Mouse (Mus musculus) heart, embryonic 10.5 days (tissue): ENCODE measurements around the gene Sox13. TPM values are rescaled to one million over a fixed set of nuclear protein-coding genes. Genes with fewer than 3 reads are reported as not detected.

Experiments used
- polyA plus RNA-seq: library from polyadenylated mRNA; unstranded; fragments of >200 nt; fragmentation: Nextera tagmentation; extraction: Ambion mirVana; gene quantifications from 2 replicates; pipeline ENCODE4 v1.2.1, GENCODE M21; 2016

Gene Sox13
- polyA plus RNA-seq, 1 experiment from 2014 or later = 8.5 TPM

Other genes with a start within 250 kb of the Sox13 start
- 1.7 TPM in 1 of 2 replicates, not detected in the other for gene Golt1a, start 114.6 kb downstream of the Sox13 start, polyA plus RNA-seq
- not detected in 2 replicates for gene Kiss1, start 102.5 kb downstream of the Sox13 start, polyA plus RNA-seq
- gene Ren1, start 73.9 kb downstream of the Sox13 start, polyA plus RNA-seq = 0.11 and 0.34 TPM in 2 replicates
- 1.5 and 2.1 TPM in 2 replicates for gene Etnk2, start 60.8 kb downstream of the Sox13 start, polyA plus RNA-seq
- 530 and 623 TPM in 2 replicates for gene Snrpe, start 185.9 kb upstream of the Sox13 start, polyA plus RNA-seq
- gene Zbed6, start 236.5 kb upstream of the Sox13 start, polyA plus RNA-seq = not detected in 2 replicates
- gene Gm38394, start 236.9 kb upstream of the Sox13 start, polyA plus RNA-seq = 4.5 TPM in 2 replicates